Mouse (Mus musculus): ENCODE measurements around the gene Dyx1c1. TPM values are rescaled to one million over a fixed set of nuclear protein-coding genes. Genes with fewer than 3 reads are reported as not detected.

The Dyx1c1 gene
- total RNA-seq, 2 experiments from 2014 or later = 1.8 to 2.2 TPM

GRCm38 (mm10) chr9:73020566-73021097 is 62.0 kb downstream of the Dyx1c1 start:
- no peak for DNase-seq (ENCODE audit: low spot score in 2 of 2)

Small RNA genes lying within 50 kb of the gene (microRNA-seq; reads per million reads assigned to microRNA genes)
- 0 reads per million in 2 experiments for gene Gm27353

Other genes with a start within 250 kb of the Dyx1c1 start
- gene Prtg, start 151.9 kb upstream of the Dyx1c1 start, total RNA-seq (2021) = 1 to 10 TPM; 1.7 to 3.0 TPM
- 10 to 100 TPM; 18.6 to 19.5 TPM for gene Pygo1, start 33.1 kb upstream of the Dyx1c1 start, total RNA-seq (2021)
- not detected for gene Gm44503, start 67 bp downstream of the Dyx1c1 start, total RNA-seq (2021)
- 1 to 10 TPM; 9.1 to 9.5 TPM for gene Ccpg1os, start 26.6 kb downstream of the Dyx1c1 start, total RNA-seq (2021)
- 100 to 1,000 TPM; 115 to 120 TPM for gene Ccpg1, start 26.6 kb downstream of the Dyx1c1 start, total RNA-seq (2021)
- 10 to 100 TPM; 12.4 to 13.5 TPM for gene Pigb, start 81.6 kb downstream of the Dyx1c1 start, total RNA-seq (2021)
- 1 to 10 TPM; 8.2 to 8.4 TPM for gene Rab27a, start 86.1 kb downstream of the Dyx1c1 start, total RNA-seq (2021)
- 1 to 10 TPM; 1.7 to 2.3 TPM for gene Khdc3, start 143.1 kb downstream of the Dyx1c1 start, total RNA-seq (2021)
- gene Gm20509, start 143.7 kb downstream of the Dyx1c1 start, total RNA-seq (2021) = under 1 TPM in 1 of 2 experiments, not detected in 1; 0.49 TPM
- gene Rsl24d1, start 154.6 kb downstream of the Dyx1c1 start, total RNA-seq (2021) = 10 to 100 TPM; 53.4 to 60.5 TPM

All from left cerebral cortex, adult 18-20 months (tissue).